Comparison of ENCODE assay signal across 19 mouse cellular contexts in the genomic region with DNA sequence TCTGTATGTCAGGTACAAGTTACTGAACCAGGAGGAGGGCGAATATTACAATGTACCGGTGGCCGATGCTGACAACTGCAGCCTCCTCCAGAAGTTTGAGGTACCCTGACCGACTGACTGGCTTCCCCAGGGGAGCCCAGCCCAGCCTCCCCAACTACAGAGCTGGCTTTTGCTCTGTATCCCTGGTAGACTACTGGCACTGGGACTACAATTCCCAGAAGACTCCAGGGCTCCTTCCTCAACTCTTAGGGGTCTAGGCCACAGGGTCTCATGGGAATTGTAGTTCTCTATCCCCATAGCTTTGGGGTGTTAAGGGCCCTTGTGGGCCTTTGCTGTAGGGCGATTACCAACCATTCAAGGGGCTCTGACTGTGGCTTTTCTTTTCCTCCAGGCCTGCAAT. TPM values are rescaled to one million over a fixed set of nuclear protein-coding genes. Genes with fewer than 3 reads are reported as not detected.
DNase-seq lines count a peak whose midpoint lies in the region; ATAC-seq lines count a peak whose summit lies in the region.
"Had no signal": no experiment of that assay in that cellular context is flagged by ENCODE, and none has a peak within 500 bp of the region (broad histone marks: within the 10 kb centered on the region; RNA-seq: fewer than 3 reads in every experiment).

No protein-coding gene starts in this region.

- no peak for DNase-seq in kidney, postnatal 10 days
- DNase-seq in embryonic facial prominence, embryonic 14.5 days (ENCODE audit: low spot score) = peak; percentile 17
- DNase-seq in heart, adult 9 months (ENCODE audit: low spot score in 2 of 2) = no peak
- DNase-seq in left cerebral cortex, postnatal 14 days (ENCODE audit: low spot score in 2 of 2) = no peak
- DNase-seq: adrenal gland, postnatal 25 days; cerebellum, adult 11 months; gastrocnemius, postnatal 10 days; kidney, postnatal 14 days; lung, embryonic 14.5 days; right cerebral cortex, postnatal 25 days; thymus, postnatal 14 days had no signal

- H3K9ac ChIP-seq in kidney, embryonic 16.5 days (replicated peaks; ENCODE audit: low read length) = no peak overlapping the region
- H3K9ac ChIP-seq in embryonic facial prominence, embryonic 14.5 days (ENCODE audit: low read depth, low read length) = no peak overlapping the region
- no peak overlapping the region for H3K9ac ChIP-seq in hindbrain, embryonic 15.5 days
- no peak overlapping the region for H3K9ac ChIP-seq in neural tube, embryonic 15.5 days (replicated peaks)
- H3K9ac ChIP-seq: heart, embryonic 13.5 days; lung, embryonic 14.5 days had no signal

- no peaks in the 10 kb centered on the region for H3K9me3 ChIP-seq in kidney, embryonic 16.5 days (ENCODE audit: low read length)
- 0 out of 2 replicates have a peak, but pooled peaks cover 4% of the 10 kb centered on the region for H3K9me3 ChIP-seq in embryonic facial prominence, embryonic 14.5 days (ENCODE audit: control insufficient read depth, low read length)
- H3K9me3 ChIP-seq in hindbrain, embryonic 15.5 days = no peaks in the 10 kb centered on the region
- no peaks in the 10 kb centered on the region for H3K9me3 ChIP-seq in neural tube, embryonic 15.5 days (replicated peaks)

- peak; percentile 59 for ATAC-seq in kidney, embryonic 16.5 days (ENCODE audit: low FRiP score, low TSS enrichment)
- ATAC-seq in embryonic facial prominence, embryonic 14.5 days (ENCODE audit: low read depth) = no peak
- ATAC-seq in hindbrain, embryonic 15.5 days (ENCODE audit: low FRiP score, low read depth) = peak; percentile 78; the same call in 1 of the 2 replicates
- peak; percentile 61; the same call in 1 of the 2 replicates for ATAC-seq in neural tube, embryonic 15.5 days (ENCODE audit: low FRiP score)
- ATAC-seq: Patski had no signal

- no peak overlapping the region for H3K27ac ChIP-seq in kidney, embryonic 16.5 days (ENCODE audit: low read length)
- no peak overlapping the region for H3K27ac ChIP-seq in embryonic facial prominence, embryonic 14.5 days (replicated peaks; ENCODE audit: low read depth, low read length)
- no peak overlapping the region for H3K27ac ChIP-seq in hindbrain, embryonic 15.5 days (replicated peaks)
- no peak overlapping the region for H3K27ac ChIP-seq in neural tube, embryonic 15.5 days (replicated peaks)
- H3K27ac ChIP-seq: heart, embryonic 13.5 days had no signal

- H3K27me3 ChIP-seq in kidney, embryonic 16.5 days (ENCODE audit: insufficient read depth, low read length) = no peaks in the 10 kb centered on the region
- no peaks in the 10 kb centered on the region for H3K27me3 ChIP-seq in embryonic facial prominence, embryonic 14.5 days (replicated peaks; ENCODE audit: control insufficient read depth, insufficient read depth, low read length)
- H3K27me3 ChIP-seq in hindbrain, embryonic 15.5 days = no peaks in the 10 kb centered on the region
- H3K27me3 ChIP-seq in neural tube, embryonic 15.5 days (replicated peaks) = no peaks in the 10 kb centered on the region
- H3K27me3 ChIP-seq: Patski had no signal

- H3K36me3 ChIP-seq in kidney, embryonic 16.5 days (ENCODE audit: insufficient read depth, low read length) = no peaks in the 10 kb centered on the region
- no peaks in the 10 kb centered on the region for H3K36me3 ChIP-seq in embryonic facial prominence, embryonic 14.5 days (ENCODE audit: control insufficient read depth, insufficient read depth, low read length)
- no peaks in the 10 kb centered on the region for H3K36me3 ChIP-seq in hindbrain, embryonic 15.5 days
- H3K36me3 ChIP-seq in neural tube, embryonic 15.5 days = no peaks in the 10 kb centered on the region
- H3K36me3 ChIP-seq: heart, embryonic 13.5 days had no signal

- no peak overlapping the region for H3K4me2 ChIP-seq in kidney, embryonic 16.5 days (replicated peaks; ENCODE audit: low read depth, low read length)
- no peak overlapping the region for H3K4me2 ChIP-seq in embryonic facial prominence, embryonic 14.5 days (ENCODE audit: low read depth, low read length)
- no peak overlapping the region for H3K4me2 ChIP-seq in hindbrain, embryonic 15.5 days
- H3K4me2 ChIP-seq in neural tube, embryonic 15.5 days = no peak overlapping the region
- H3K4me2 ChIP-seq: heart, embryonic 13.5 days; lung, embryonic 14.5 days had no signal

- no peak overlapping the region for H3K4me3 ChIP-seq in kidney, embryonic 16.5 days (ENCODE audit: low read length)
- no peak overlapping the region for H3K4me3 ChIP-seq in embryonic facial prominence, embryonic 14.5 days (ENCODE audit: low read depth, low read length)
- no peak overlapping the region for H3K4me3 ChIP-seq in hindbrain, embryonic 15.5 days
- no peak overlapping the region for H3K4me3 ChIP-seq in neural tube, embryonic 15.5 days (replicated peaks)
- H3K4me3 ChIP-seq: heart, embryonic 13.5 days had no signal

- intact Hi-C loops in left cerebral cortex, postnatal 14 days (cut with DNase I) = no loop called here

- H3K4me1 ChIP-seq in kidney, embryonic 16.5 days (ENCODE audit: insufficient read depth, low read length) = no peaks in the 10 kb centered on the region
- no peaks in the 10 kb centered on the region for H3K4me1 ChIP-seq in embryonic facial prominence, embryonic 14.5 days (ENCODE audit: control insufficient read depth, insufficient read depth, low read length)
- no peaks in the 10 kb centered on the region for H3K4me1 ChIP-seq in hindbrain, embryonic 15.5 days (replicated peaks)
- no peaks in the 10 kb centered on the region for H3K4me1 ChIP-seq in neural tube, embryonic 15.5 days
- H3K4me1 ChIP-seq: heart, embryonic 13.5 days had no signal

- WGBS in kidney, embryonic 16.5 days = 71% methylated on average over 5 of the region's 5 CpGs
- WGBS in embryonic facial prominence, embryonic 14.5 days = 60% methylated on average over 5 of the region's 5 CpGs
- WGBS in hindbrain, embryonic 15.5 days = 64% methylated on average over 5 of the region's 5 CpGs
- WGBS in neural tube, embryonic 15.5 days = 62% methylated on average over 5 of the region's 5 CpGs

RNA-seq across cellular contexts. Expression of gene Cacng7, which starts 18.6 kb away (rescaled TPM):
- polyA plus RNA-seq in kidney, embryonic 16.5 days (2015; fragmentation: Nextera tagmentation; extraction: Ambion mirVana) = 0.81 and 0.92 TPM in 2 replicates
- 1.7 and 3.1 TPM in 2 replicates for polyA plus RNA-seq in embryonic facial prominence, embryonic 14.5 days (2014; fragmentation: Nextera tagmentation; extraction: Ambion mirVana)
- 3.9 and 4.1 TPM in 2 replicates for polyA plus RNA-seq in hindbrain, embryonic 15.5 days (2015; fragmentation: Nextera tagmentation; extraction: Ambion mirVana)
- polyA plus RNA-seq in neural tube, embryonic 15.5 days (2015; fragmentation: Nextera tagmentation; extraction: Ambion mirVana) = 3.4 and 4.1 TPM in 2 replicates
- total RNA-seq in left cerebral cortex, postnatal 14 days (2021) = 100 to 1,000 TPM; 149 to 171 TPM
- total RNA-seq: common myeloid progenitor, adult 5-6 weeks; megakaryocyte, adult 5-6 weeks; neutrophil, adult 5-6 weeks had no signal

RNA-seq across cellular contexts. Expression of gene Prkcg, which starts 25.1 kb away (rescaled TPM):
- polyA plus RNA-seq in kidney, embryonic 16.5 days (2015; fragmentation: Nextera tagmentation; extraction: Ambion mirVana) = 0.14 and 0.23 TPM in 2 replicates
- 0.10 and 0.15 TPM in 2 replicates for polyA plus RNA-seq in embryonic facial prominence, embryonic 14.5 days (2014; fragmentation: Nextera tagmentation; extraction: Ambion mirVana)
- 2.0 and 2.1 TPM in 2 replicates for polyA plus RNA-seq in hindbrain, embryonic 15.5 days (2015; fragmentation: Nextera tagmentation; extraction: Ambion mirVana)
- 1.3 and 1.4 TPM in 2 replicates for polyA plus RNA-seq in neural tube, embryonic 15.5 days (2015; fragmentation: Nextera tagmentation; extraction: Ambion mirVana)
- 100 to 1,000 TPM; 352 to 363 TPM for total RNA-seq in left cerebral cortex, postnatal 14 days (2021)
- total RNA-seq: common myeloid progenitor, adult 5-6 weeks had no signal

RNA-seq across cellular contexts. Expression of gene Myadm, which starts 25.2 kb away (rescaled TPM):
- 95.0 and 108 TPM in 2 replicates for polyA plus RNA-seq in kidney, embryonic 16.5 days (2015; fragmentation: Nextera tagmentation; extraction: Ambion mirVana)
- 149 and 178 TPM in 2 replicates for polyA plus RNA-seq in embryonic facial prominence, embryonic 14.5 days (2014; fragmentation: Nextera tagmentation; extraction: Ambion mirVana)
- polyA plus RNA-seq in hindbrain, embryonic 15.5 days (2015; fragmentation: Nextera tagmentation; extraction: Ambion mirVana) = 37.8 and 40.7 TPM in 2 replicates
- polyA plus RNA-seq in neural tube, embryonic 15.5 days (2015; fragmentation: Nextera tagmentation; extraction: Ambion mirVana) = 43.9 and 58.7 TPM in 2 replicates
- total RNA-seq in left cerebral cortex, postnatal 14 days (2021) = 100 to 1,000 TPM in 1 of 2 experiments, 10 to 100 TPM in 1; 97.5 to 101 TPM
